In the genomic region with DNA sequence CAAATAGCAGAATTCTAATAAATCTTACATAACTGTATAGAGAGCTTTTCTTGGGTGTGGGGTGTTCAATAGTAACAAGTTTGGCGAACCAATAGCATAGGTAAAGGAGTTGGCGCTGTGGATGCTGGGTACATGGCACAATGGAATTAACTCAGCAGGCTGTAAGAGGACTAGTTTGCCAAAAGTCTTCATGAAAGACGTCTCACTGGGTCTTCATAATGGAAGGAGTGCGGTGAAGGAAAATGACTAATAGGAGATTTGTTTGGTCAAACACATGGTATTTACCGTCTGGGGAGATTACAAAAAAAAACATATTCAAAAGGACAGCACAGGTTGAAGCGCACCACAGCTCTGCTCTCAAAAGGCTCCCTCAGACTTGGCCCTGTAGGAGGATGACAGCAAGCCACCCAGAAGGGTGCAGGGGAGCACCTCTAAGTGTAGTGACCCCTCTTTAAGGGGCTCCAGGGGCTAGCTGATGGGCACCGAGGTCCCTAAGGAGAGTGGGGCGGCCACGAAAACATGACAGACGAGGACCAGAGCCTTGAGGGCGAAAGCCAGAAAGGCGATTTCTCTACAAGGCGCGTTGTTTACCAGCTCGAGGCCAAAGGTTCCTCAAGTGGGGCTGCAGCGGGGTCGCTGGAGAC, we compare ENCODE assay signal across 8 mouse cellular contexts. TPM values are rescaled to one million over a fixed set of nuclear protein-coding genes. Genes with fewer than 3 reads are reported as not detected.
DNase-seq lines count a peak whose midpoint lies in the region; ATAC-seq and TF ChIP-seq lines count a peak whose summit lies in the region.

No protein-coding gene starts in this region.

- TF ChIP-seq CTCF in kidney, postnatal 0 days (IDR thresholded peaks at IDR 0.05; ENCODE audit: low read depth) = no peak
- no peak for TF ChIP-seq CTCF in bone marrow, adult 2 months (IDR thresholded peaks at IDR 0.05; ENCODE audit: control insufficient read depth, insufficient read depth, low read length)

- TF ChIP-seq POLR2A in bone marrow, adult 2 months (IDR thresholded peaks at IDR 0.05; ENCODE audit: borderline replicate concordance, control insufficient read depth, low read depth, low read length) = no peak

- H3K36me3 ChIP-seq in kidney, postnatal 0 days (ENCODE audit: insufficient read depth, low read length) = no peaks in the 10 kb centered on the region
- H3K36me3 ChIP-seq in forebrain, embryonic 14.5 days (ENCODE audit: control insufficient read depth, insufficient read depth, low read length) = no peaks in the 10 kb centered on the region
- H3K36me3 ChIP-seq in liver, embryonic 15.5 days (replicated peaks) = no peaks in the 10 kb centered on the region

- H3K4me1 ChIP-seq in kidney, postnatal 0 days (replicated peaks; ENCODE audit: insufficient read depth, low read length) = peaks cover 22% of the 10 kb centered on the region
- no peaks in the 10 kb centered on the region; the same call in 1 of the 2 replicates for H3K4me1 ChIP-seq in bone marrow, adult 2 months (ENCODE audit: control insufficient read depth, insufficient read depth, low read length)
- H3K4me1 ChIP-seq in forebrain, embryonic 14.5 days (ENCODE audit: control insufficient read depth, insufficient read depth, low read length) = peaks cover 26% of the 10 kb centered on the region
- H3K4me1 ChIP-seq in liver, embryonic 15.5 days (replicated peaks) = peaks cover 30% of the 10 kb centered on the region

- WGBS in kidney, postnatal 0 days = 21% methylated on average over 17 of the region's 17 CpGs
- 38% methylated on average over 17 of the region's 17 CpGs for WGBS in bone marrow, adult 2 months
- WGBS in forebrain, embryonic 14.5 days = 3% methylated on average over 17 of the region's 17 CpGs
- WGBS in liver, embryonic 15.5 days (ENCODE audit: insufficient replicate concordance) = 32% methylated on average over 17 of the region's 17 CpGs

- ATAC-seq in kidney, postnatal 0 days (replicated peaks; ENCODE audit: low FRiP score, low read depth) = peak; percentile 35; the same call in 1 of the 2 replicates
- ATAC-seq in forebrain, embryonic 14.5 days = peak; percentile 52; the same call in 1 of the 2 replicates
- ATAC-seq in liver, embryonic 15.5 days (ENCODE audit: insufficient read depth) = peak; percentile 12; the same call in 1 of the 2 replicates

- no peaks in the 10 kb centered on the region for H3K27me3 ChIP-seq in kidney, postnatal 0 days (ENCODE audit: insufficient read depth, low read length)
- no peaks in the 10 kb centered on the region for H3K27me3 ChIP-seq in forebrain, embryonic 14.5 days (replicated peaks; ENCODE audit: control insufficient read depth, insufficient read depth, low read length)
- no peaks in the 10 kb centered on the region for H3K27me3 ChIP-seq in liver, embryonic 15.5 days

- DNase-seq in kidney, postnatal 0 days (ENCODE audit: low spot score) = no peak
- no peak for DNase-seq in kidney, adult 9 months
- DNase-seq in forebrain, embryonic 14.5 days (ENCODE audit: low spot score) = peak; percentile 57
- no peak for DNase-seq in adrenal gland, adult (ENCODE audit: inconsistent age in 2 of 2, low spot score in 1 of 2)
- no peak for DNase-seq in adrenal gland, postnatal 36 days
- no peak for DNase-seq in right cerebral cortex, postnatal 4 days

- peak overlapping the region; percentile 85 for H3K4me3 ChIP-seq in kidney, postnatal 0 days (replicated peaks; ENCODE audit: low read depth, low read length)
- H3K4me3 ChIP-seq in bone marrow, adult 2 months (replicated peaks; ENCODE audit: control insufficient read depth, low read depth, low read length) = peak overlapping the region; percentile 66
- H3K4me3 ChIP-seq in forebrain, embryonic 14.5 days (ENCODE audit: low read depth, low read length) = peak overlapping the region; percentile 98
- peak overlapping the region; percentile 97 for H3K4me3 ChIP-seq in liver, embryonic 15.5 days (replicated peaks)

- peak overlapping the region; percentile 82 for H3K4me2 ChIP-seq in kidney, postnatal 0 days (ENCODE audit: low read length)
- peak overlapping the region; percentile 89 for H3K4me2 ChIP-seq in forebrain, embryonic 14.5 days (ENCODE audit: low read length)
- H3K4me2 ChIP-seq in liver, embryonic 15.5 days = peak overlapping the region; percentile 90

- H3K9me3 ChIP-seq in kidney, postnatal 0 days (replicated peaks; ENCODE audit: low read length) = no peaks in the 10 kb centered on the region
- no peaks in the 10 kb centered on the region for H3K9me3 ChIP-seq in forebrain, embryonic 14.5 days (replicated peaks; ENCODE audit: control insufficient read depth, low read length)
- no peaks in the 10 kb centered on the region for H3K9me3 ChIP-seq in liver, embryonic 15.5 days (replicated peaks)

- peak overlapping the region; percentile 95 for H3K27ac ChIP-seq in kidney, postnatal 0 days
- peak overlapping the region; percentile 98 for H3K27ac ChIP-seq in bone marrow, adult 2 months (ENCODE audit: control insufficient read depth, insufficient read depth, low read depth, low read length, poor library complexity)
- peak overlapping the region; percentile 98 for H3K27ac ChIP-seq in forebrain, embryonic 14.5 days (ENCODE audit: low read depth, low read length)
- peak overlapping the region; percentile 93 for H3K27ac ChIP-seq in liver, embryonic 15.5 days (replicated peaks)

- peak overlapping the region; percentile 95 for H3K9ac ChIP-seq in kidney, postnatal 0 days (ENCODE audit: low read depth, low read length)
- H3K9ac ChIP-seq in forebrain, embryonic 14.5 days (ENCODE audit: low read length) = peak overlapping the region; percentile 98
- peak overlapping the region; percentile 97 for H3K9ac ChIP-seq in liver, embryonic 15.5 days

RNA-seq across cellular contexts. Expression of gene Usp47, which starts 0.7 kb away (rescaled TPM):
- polyA plus RNA-seq in kidney, postnatal 0 days (2015; fragmentation: Nextera tagmentation; extraction: Ambion mirVana) = 37.3 and 42.1 TPM in 2 replicates
- 14.4 and 25.5 TPM in 2 replicates for polyA plus RNA-seq in bone marrow, adult 2 months (2011; ENCODE audit: insufficient read depth, insufficient read length, low replicate concordance, missing spikeins)
- 82.0 and 93.0 TPM in 2 replicates for polyA plus RNA-seq in forebrain, embryonic 14.5 days (2014; fragmentation: Nextera tagmentation; extraction: Ambion mirVana)
- 17.5 and 18.2 TPM in 2 replicates for polyA plus RNA-seq in liver, embryonic 15.5 days (2015; fragmentation: Nextera tagmentation; extraction: Ambion mirVana)
- total RNA-seq in adrenal gland, postnatal 36 days (2021) = 10 to 100 TPM; 65.1 to 74.9 TPM
